Mouse (Mus musculus): ENCODE measurements around the gene Ntan1. TPM values are rescaled to one million over a fixed set of nuclear protein-coding genes. Genes with fewer than 3 reads are reported as not detected.

The Ntan1 gene
- polyA plus RNA-seq, 1 experiment from 2014 or later: 163 TPM

DNA sequence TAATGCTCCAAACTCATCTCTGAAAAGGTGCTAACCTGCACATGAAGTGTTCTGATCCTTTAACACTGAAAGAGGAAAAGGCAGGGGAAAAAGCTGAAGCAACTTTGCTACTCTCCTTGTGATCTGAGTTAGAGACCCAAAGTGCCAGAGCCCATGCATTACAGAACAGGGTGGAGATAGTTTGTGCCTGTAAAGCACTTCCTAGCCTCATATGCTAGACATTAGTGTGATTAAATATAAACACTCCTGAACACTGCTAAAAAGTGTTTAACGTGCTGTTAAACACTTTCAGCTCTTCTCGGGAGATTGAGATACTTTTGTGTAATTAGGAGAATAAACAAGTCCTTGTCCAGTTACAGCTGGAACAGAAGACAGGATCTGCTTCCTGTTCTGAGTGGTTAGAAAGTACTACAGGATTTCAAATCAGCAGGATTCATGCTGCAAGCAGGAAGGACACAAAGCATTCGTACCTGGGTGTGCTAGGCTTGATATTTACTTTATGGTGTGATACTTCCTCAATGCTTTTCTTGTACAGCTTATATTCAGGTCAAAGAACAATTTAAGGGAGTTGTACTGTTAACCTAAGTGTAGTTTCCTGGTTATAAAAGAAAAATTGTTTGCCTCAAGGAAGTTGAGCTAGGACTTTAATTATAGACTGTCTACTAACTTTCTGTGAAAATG is 64.6 kb downstream of the Ntan1 start:
- H3K9ac ChIP-seq: no peak overlapping the region
- no peaks in the 10 kb centered on the region for H3K9me3 ChIP-seq
- H3K4me1 ChIP-seq: no peaks in the 10 kb centered on the region
- peaks cover 21% of the 10 kb centered on the region for H3K36me3 ChIP-seq
- H3K4me3 ChIP-seq: no peak overlapping the region
- no peaks in the 10 kb centered on the region for H3K27me3 ChIP-seq
- 19% methylated on average over 3 of the region's 3 CpGs for WGBS
- no peak overlapping the region for H3K4me2 ChIP-seq
- 0 out of 2 replicates have a peak overlapping the region, but pooled peaks have one; percentile 37 for H3K27ac ChIP-seq
- ATAC-seq (ENCODE audit: borderline replicate concordance, extremely low read depth, low FRiP score, low TSS enrichment): no peak

Small RNAs within 50 kb of the gene (microRNA-seq; reads per million reads assigned to microRNA genes)
- not detected for gene Gm27734

Other genes starting within 250 kb of the Ntan1 start
- gene Parn, start 150.7 kb upstream of the Ntan1 start, polyA plus RNA-seq (2015; fragmentation: Nextera tagmentation; extraction: Ambion mirVana): 43.8 and 45.2 TPM in 2 replicates
- 42.1 and 47.9 TPM in 2 replicates for gene Bfar, start 147.0 kb upstream of the Ntan1 start, polyA plus RNA-seq (2015; fragmentation: Nextera tagmentation; extraction: Ambion mirVana)
- 5.6 and 6.7 TPM in 2 replicates for gene 3110001I22Rik, start 146.9 kb upstream of the Ntan1 start, polyA plus RNA-seq (2015; fragmentation: Nextera tagmentation; extraction: Ambion mirVana)
- 3.0 TPM in 2 replicates for gene Pla2g10, start 87.9 kb upstream of the Ntan1 start, polyA plus RNA-seq (2015; fragmentation: Nextera tagmentation; extraction: Ambion mirVana)
- gene Rrn3, start 38.1 kb upstream of the Ntan1 start, polyA plus RNA-seq (2015; fragmentation: Nextera tagmentation; extraction: Ambion mirVana): 59.2 and 60.1 TPM in 2 replicates
- gene Pdxdc1, start 84.3 kb downstream of the Ntan1 start, polyA plus RNA-seq (2015; fragmentation: Nextera tagmentation; extraction: Ambion mirVana): 81.9 and 82.5 TPM in 2 replicates
- 8.4 and 9.2 TPM in 2 replicates for gene Mpv17l, start 84.3 kb downstream of the Ntan1 start, polyA plus RNA-seq (2015; fragmentation: Nextera tagmentation; extraction: Ambion mirVana)
- gene 2900011O08Rik, start 167.8 kb downstream of the Ntan1 start, polyA plus RNA-seq (2015; fragmentation: Nextera tagmentation; extraction: Ambion mirVana): 0.30 and 0.59 TPM in 2 replicates
- gene Ifitm7, start 168.0 kb downstream of the Ntan1 start, polyA plus RNA-seq (2015; fragmentation: Nextera tagmentation; extraction: Ambion mirVana): not detected in 2 replicates

Measured in lung, embryonic 15.5 days (tissue).